Mouse (Mus musculus) neutrophil, adult 5-6 weeks (primary cell): ENCODE data around the gene Atoh7. TPM values are rescaled to one million over a fixed set of nuclear protein-coding genes. Genes with fewer than 3 reads are reported as not detected.

Experiments
- ATAC-seq: fragments of 151-379, 151-347 bp; 2 replicates; pipeline ENCODE4 v1.8.0; 2017; ENCODE audit warnings: mild to moderate bottlenecking, moderate TSS enrichment; ENCODE audit not compliant: insufficient number of reproducible peaks, poor library complexity, low FRiP score, severe bottlenecking; ENCODE audit errors: extremely low read depth
- total RNA-seq: library from RNA; stranded (forward); fragments of 200-1000 nt; gene quantifications from 2 replicates; pipeline ENCODE4 v1.2.3, GENCODE M21; 2017

Gene Atoh7
- total RNA-seq, 1 experiment from 2014 or later: not detected

- no peak for ATAC-seq
Measured at GRCm38 (mm10) chr10:63132356-63132755, 32.9 kb downstream of the Atoh7 start.

- no peak for ATAC-seq
Measured at GRCm38 (mm10) chr10:63133326-63133725, 33.9 kb downstream of the Atoh7 start.

GRCm38 (mm10) chr10:63135680-63136079 lies 36.2 kb downstream of the Atoh7 start:
- no peak for ATAC-seq

- ATAC-seq: no peak
Measured at GRCm38 (mm10) chr10:63136436-63136835, 37.0 kb downstream of the Atoh7 start.

GRCm38 (mm10) chr10:63142660-63143059 lies 43.2 kb downstream of the Atoh7 start:
- ATAC-seq: no peak

Other genes with a start within 250 kb of the Atoh7 start
- gene Tet1, start 190.7 kb upstream of the Atoh7 start, total RNA-seq: 2.2 and 2.7 TPM in 2 replicates
- 18.5 and 19.8 TPM in 2 replicates for gene Slc25a16, start 179.0 kb upstream of the Atoh7 start, total RNA-seq
- gene Dna2, start 152.6 kb upstream of the Atoh7 start, total RNA-seq: 16.6 and 17.6 TPM in 2 replicates
- 34.0 and 35.5 TPM in 2 replicates for gene Rufy2, start 119.4 kb upstream of the Atoh7 start, total RNA-seq
- gene Hnrnph3, start 75.4 kb upstream of the Atoh7 start, total RNA-seq: 127 and 138 TPM in 2 replicates
- 1.1 and 1.9 TPM in 2 replicates for gene Pbld2, start 75.3 kb upstream of the Atoh7 start, total RNA-seq
- gene Pbld1, start 39.5 kb upstream of the Atoh7 start, total RNA-seq: 1.4 and 1.6 TPM in 2 replicates
- not detected in 2 replicates for gene Mypn, start 104.3 kb downstream of the Atoh7 start, total RNA-seq
- 388 and 417 TPM in 2 replicates for gene Herc4, start 144.2 kb downstream of the Atoh7 start, total RNA-seq